ENCODE assay signal across 8 mouse cellular contexts in the genomic region with DNA sequence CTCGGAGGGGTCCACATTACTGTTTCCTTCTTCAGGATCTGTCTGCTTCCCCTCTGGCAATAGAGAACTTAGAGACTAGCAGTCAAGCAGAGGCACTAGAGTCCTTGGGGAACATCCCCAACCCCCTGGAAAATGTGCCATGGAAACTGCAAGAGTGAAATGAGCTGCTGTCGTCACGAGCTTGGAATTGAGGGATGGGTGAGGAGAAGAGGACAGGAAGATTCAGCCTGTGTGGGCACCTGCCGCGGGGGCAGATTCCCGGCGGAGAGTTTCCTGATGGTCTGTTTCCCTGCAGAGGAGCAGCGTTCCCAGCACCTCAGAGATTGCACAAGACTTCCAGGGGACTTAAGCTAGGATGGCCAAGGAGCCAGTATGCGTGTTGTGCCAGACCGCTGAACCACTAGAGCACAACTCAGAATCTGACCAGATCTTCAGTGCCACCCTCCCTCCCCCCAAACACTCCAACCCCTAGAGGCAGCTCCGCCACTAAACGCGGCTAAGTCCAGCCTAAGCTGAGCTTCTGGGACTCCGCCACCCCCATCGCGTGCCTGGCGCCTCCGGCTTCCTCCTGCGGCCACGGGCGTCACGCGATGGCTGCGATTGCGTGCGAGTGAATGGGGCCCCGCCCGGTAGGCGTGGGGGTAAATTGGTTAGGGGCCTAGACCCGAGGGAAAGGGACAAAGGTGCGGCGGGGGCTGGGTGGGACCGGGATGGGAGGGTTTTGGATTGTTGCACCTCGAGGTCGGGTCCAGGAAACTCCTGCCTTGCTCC. TPM values are rescaled to one million over a fixed set of nuclear protein-coding genes. Genes with fewer than 3 reads are reported as not detected.
DNase-seq lines count a peak whose midpoint lies in the region; ATAC-seq and TF ChIP-seq lines count a peak whose summit lies in the region.

No protein-coding gene starts in this region.

- peak overlapping the region; percentile 95 for H3K4me2 ChIP-seq in midbrain, embryonic 16.5 days (ENCODE audit: low read length)

- TF ChIP-seq CTCF in liver, adult 2 months (IDR thresholded peaks at IDR 0.05; ENCODE audit: low read depth, low read length): no peak

- H3K9me3 ChIP-seq in embryonic facial prominence, embryonic 10.5 days: no peaks in the 10 kb centered on the region
- no peaks in the 10 kb centered on the region for H3K9me3 ChIP-seq in heart, embryonic 10.5 days
- no peaks in the 10 kb centered on the region for H3K9me3 ChIP-seq in midbrain, embryonic 16.5 days (replicated peaks; ENCODE audit: control insufficient read depth, low read length, poor library complexity, severe bottlenecking)

- peak; percentile 89 for ATAC-seq in midbrain, embryonic 16.5 days

- no peaks in the 10 kb centered on the region for H3K36me3 ChIP-seq in embryonic facial prominence, embryonic 10.5 days (replicated peaks)
- H3K36me3 ChIP-seq in heart, embryonic 10.5 days: no peaks in the 10 kb centered on the region
- no peaks in the 10 kb centered on the region for H3K36me3 ChIP-seq in liver, adult 2 months (ENCODE audit: control insufficient read depth, insufficient read depth, low read length)
- H3K36me3 ChIP-seq in midbrain, embryonic 16.5 days (ENCODE audit: control insufficient read depth, insufficient read depth, low read length): no peaks in the 10 kb centered on the region

- H3K9ac ChIP-seq in liver, adult 2 months (ENCODE audit: low read depth, low read length): peak overlapping the region; percentile 34; the same call in 1 of the 2 replicates
- H3K9ac ChIP-seq in midbrain, embryonic 16.5 days (ENCODE audit: low read depth, low read length): peak overlapping the region; percentile 82

- TF ChIP-seq POLR2A in liver, adult 2 months (IDR thresholded peaks at IDR 0.05; ENCODE audit: extremely low read depth, insufficient read depth, low read length): no peak

- H3K4me3 ChIP-seq in embryonic facial prominence, embryonic 10.5 days: peak overlapping the region; percentile 68
- peak overlapping the region; percentile 66 for H3K4me3 ChIP-seq in heart, embryonic 10.5 days
- H3K4me3 ChIP-seq in liver, adult 2 months (ENCODE audit: insufficient read depth, low read depth, low read length): peak overlapping the region; percentile 43
- peak overlapping the region; percentile 55 for H3K4me3 ChIP-seq in midbrain, embryonic 16.5 days (ENCODE audit: low read depth, low read length)

- DNase-seq in cerebellum, adult 18-20 months: peak; percentile 14 to 23
- no peak for DNase-seq in cerebellum, adult 11 months
- peak; percentile 69 for DNase-seq in embryonic facial prominence, embryonic 10.5 days (ENCODE audit: low spot score)
- DNase-seq in heart, embryonic 10.5 days (ENCODE audit: low spot score): peak; percentile 76
- DNase-seq in kidney, adult 9 months: peak; percentile 23
- DNase-seq in liver, adult 2 months (ENCODE audit: extremely low read depth, low read depth, low spot score): no peak
- DNase-seq in spleen, postnatal 36 days (ENCODE audit: low spot score in 2 of 2): peak; percentile 35 to 45

- H3K27me3 ChIP-seq in embryonic facial prominence, embryonic 10.5 days (replicated peaks; ENCODE audit: low read depth, poor library complexity, severe bottlenecking): peaks cover 25% of the 10 kb centered on the region
- H3K27me3 ChIP-seq in heart, embryonic 10.5 days (ENCODE audit: insufficient read depth, poor library complexity, severe bottlenecking): peaks cover 7% of the 10 kb centered on the region; the same call in 1 of the 2 replicates
- peaks cover 3% of the 10 kb centered on the region; the same call in 1 of the 2 replicates for H3K27me3 ChIP-seq in liver, adult 2 months (ENCODE audit: control insufficient read depth, insufficient read depth, low read length)
- H3K27me3 ChIP-seq in midbrain, embryonic 16.5 days (ENCODE audit: control insufficient read depth, insufficient read depth, low read depth, low read length): no peaks in the 10 kb centered on the region

- peaks cover 10% of the 10 kb centered on the region for H3K4me1 ChIP-seq in embryonic facial prominence, embryonic 10.5 days
- H3K4me1 ChIP-seq in heart, embryonic 10.5 days: peaks cover 7% of the 10 kb centered on the region; the same call in 1 of the 2 replicates
- H3K4me1 ChIP-seq in liver, adult 2 months (ENCODE audit: control insufficient read depth, insufficient read depth, low read length): no peaks in the 10 kb centered on the region
- no peaks in the 10 kb centered on the region for H3K4me1 ChIP-seq in midbrain, embryonic 16.5 days (ENCODE audit: control insufficient read depth, insufficient read depth, low read length)

- WGBS in embryonic facial prominence, embryonic 10.5 days: 3% methylated on average over 35 of the region's 35 CpGs
- 3% methylated on average over 35 of the region's 35 CpGs for WGBS in heart, embryonic 10.5 days
- 7% methylated on average over 35 of the region's 35 CpGs for WGBS in liver, adult 2 months
- 4% methylated on average over 35 of the region's 35 CpGs for WGBS in midbrain, embryonic 16.5 days

- peak overlapping the region; percentile 87 for H3K27ac ChIP-seq in embryonic facial prominence, embryonic 10.5 days (replicated peaks)
- peak overlapping the region; percentile 81 for H3K27ac ChIP-seq in heart, embryonic 10.5 days
- peak overlapping the region; percentile 46 for H3K27ac ChIP-seq in liver, adult 2 months (replicated peaks; ENCODE audit: insufficient read depth, low read depth, low read length)
- no peak overlapping the region for H3K27ac ChIP-seq in midbrain, embryonic 16.5 days (ENCODE audit: low read length)

- H3K79me2 ChIP-seq in liver, adult 2 months (ENCODE audit: control insufficient read depth, insufficient read depth, low read length): no peaks in the 10 kb centered on the region

RNA-seq across cellular contexts. Expression of gene Ahrr, which starts 32.5 kb away (rescaled TPM):
- 1.1 and 1.5 TPM in 2 replicates for polyA plus RNA-seq in embryonic facial prominence, embryonic 10.5 days (2016; fragmentation: Nextera tagmentation; extraction: Ambion mirVana)
- 0.30 and 0.90 TPM in 2 replicates for polyA plus RNA-seq in heart, embryonic 10.5 days (2016; fragmentation: Nextera tagmentation; extraction: Ambion mirVana)
- total RNA-seq in liver, adult 2 months (2014; rRNA removed): 0.18 and 0.20 TPM in 2 replicates
- 0.07 TPM in 1 of 2 replicates, not detected in the other for polyA plus RNA-seq in liver, adult 2 months (2012; rRNA removed)
- 0.58 and 0.70 TPM in 2 replicates for polyA plus RNA-seq in midbrain, embryonic 16.5 days (2015; fragmentation: Nextera tagmentation; extraction: Ambion mirVana)

RNA-seq across cellular contexts. Expression of gene Exoc3, which starts 51.1 kb away (rescaled TPM):
- 77.4 and 82.2 TPM in 2 replicates for polyA plus RNA-seq in embryonic facial prominence, embryonic 10.5 days (2016; fragmentation: Nextera tagmentation; extraction: Ambion mirVana)
- 62.0 and 62.6 TPM in 2 replicates for polyA plus RNA-seq in heart, embryonic 10.5 days (2016; fragmentation: Nextera tagmentation; extraction: Ambion mirVana)
- 17.9 and 18.4 TPM in 2 replicates for total RNA-seq in liver, adult 2 months (2014; rRNA removed)
- 21.6 and 24.0 TPM in 2 replicates for polyA plus RNA-seq in liver, adult 2 months (2012; rRNA removed)
- 113 and 123 TPM in 2 replicates for polyA plus RNA-seq in midbrain, embryonic 16.5 days (2015; fragmentation: Nextera tagmentation; extraction: Ambion mirVana)

RNA-seq across cellular contexts. Expression of gene Pdcd6, which starts 57.7 kb away (rescaled TPM):
- 128 and 135 TPM in 2 replicates for polyA plus RNA-seq in embryonic facial prominence, embryonic 10.5 days (2016; fragmentation: Nextera tagmentation; extraction: Ambion mirVana)
- 106 and 126 TPM in 2 replicates for polyA plus RNA-seq in heart, embryonic 10.5 days (2016; fragmentation: Nextera tagmentation; extraction: Ambion mirVana)
- 123 and 140 TPM in 2 replicates for total RNA-seq in liver, adult 2 months (2014; rRNA removed)
- 77.0 and 82.5 TPM in 2 replicates for polyA plus RNA-seq in liver, adult 2 months (2012; rRNA removed)
- polyA plus RNA-seq in midbrain, embryonic 16.5 days (2015; fragmentation: Nextera tagmentation; extraction: Ambion mirVana): 108 and 110 TPM in 2 replicates

Comparison
In these comparisons a context has a peak if more than half of its experiments do, and no peak if none do; other contexts are left out.
1. DNase-seq: peak in cerebellum, adult 18-20 months (2 of 2), embryonic facial prominence, embryonic 10.5 days (single experiment), heart, embryonic 10.5 days (single experiment), kidney, adult 9 months (single experiment) and spleen, postnatal 36 days (2 of 2); none in cerebellum, adult 11 months (single experiment) and liver, adult 2 months (single experiment).
2. Peak in every context shown above with its lines, with median percentiles within 50 percentile points of each other: H3K4me3 ChIP-seq.